Mouse (Mus musculus): ENCODE results near the gene Srpk2.
"Not testable (repeated sequence)": the region's sequence is repeated elsewhere in the genome, so short reads cannot be mapped to it uniquely, and the experiment has no call there.

Srpk2 gene

GRCm38 (mm10) chr5:23670880-23671279 lies 13.5 kb downstream of the Srpk2 start:
- no peak for DNase-seq

GRCm38 (mm10) chr5:23665906-23666305 lies 18.5 kb downstream of the Srpk2 start:
- DNase-seq = no peak

DNA sequence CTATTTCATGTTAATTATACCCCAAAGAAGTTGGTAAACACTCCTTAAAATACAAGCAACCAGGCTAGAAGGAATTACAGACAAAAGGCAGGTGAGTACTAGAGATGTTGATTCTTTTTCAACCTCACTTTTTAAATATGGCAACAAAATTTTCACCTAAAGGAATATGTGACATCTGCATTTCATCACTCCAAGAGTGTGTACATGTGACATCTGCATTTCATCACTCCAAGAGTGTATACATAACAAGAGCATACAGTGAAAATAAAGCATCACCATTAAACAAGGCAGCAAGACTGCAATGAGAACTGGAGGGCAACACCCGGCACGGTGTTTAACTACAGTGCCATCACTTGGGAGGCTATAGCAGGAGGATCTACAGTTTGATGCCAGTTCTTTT lies 23.2 kb downstream of the Srpk2 start:
- DNase-seq = no peak

DNA sequence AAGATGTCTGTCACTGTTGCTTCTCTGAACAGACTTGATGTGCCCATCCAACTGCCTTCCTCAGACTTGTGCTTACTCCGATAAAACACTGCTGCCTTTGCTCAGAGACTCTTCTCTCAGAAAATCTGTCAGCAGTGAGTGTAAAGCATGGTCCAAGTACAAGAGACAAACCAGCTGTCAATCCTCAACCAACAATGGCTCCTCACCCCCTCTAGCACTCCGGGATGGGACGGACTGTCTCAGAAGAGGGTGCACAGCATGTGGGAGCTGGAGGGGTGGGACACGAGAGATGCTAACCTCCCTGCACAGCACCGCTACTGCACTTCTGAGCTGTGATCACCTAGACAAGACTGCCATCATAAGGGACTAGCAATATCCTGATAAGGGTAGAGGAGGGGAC lies 26.4 kb downstream of the Srpk2 start:
- no peak for DNase-seq

GRCm38 (mm10) chr5:23656590-23656989 lies 27.8 kb downstream of the Srpk2 start:
- no peak for DNase-seq

GRCm38 (mm10) chr5:23655030-23655429 lies 29.4 kb downstream of the Srpk2 start:
- DNase-seq = no peak

DNA sequence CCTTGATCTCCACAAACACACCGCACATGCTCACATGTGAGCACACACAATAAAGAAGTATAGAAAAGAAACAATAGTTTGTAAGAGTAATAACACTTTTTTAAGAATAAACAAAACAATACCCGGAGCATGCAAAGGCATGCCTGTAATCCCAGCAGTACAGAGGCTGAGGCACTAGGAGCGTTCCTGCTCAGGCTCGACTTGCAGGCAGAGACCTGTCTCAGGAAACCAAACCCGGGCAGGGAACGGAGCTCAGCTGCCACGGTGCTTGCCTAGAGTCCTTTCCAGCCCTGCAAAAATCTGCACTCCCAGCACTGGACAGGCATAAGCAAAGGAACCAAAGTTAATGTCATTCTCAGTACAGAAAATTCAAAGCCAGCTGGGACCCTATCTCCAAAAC lies 32.1 kb downstream of the Srpk2 start:
- no peak for DNase-seq

DNA sequence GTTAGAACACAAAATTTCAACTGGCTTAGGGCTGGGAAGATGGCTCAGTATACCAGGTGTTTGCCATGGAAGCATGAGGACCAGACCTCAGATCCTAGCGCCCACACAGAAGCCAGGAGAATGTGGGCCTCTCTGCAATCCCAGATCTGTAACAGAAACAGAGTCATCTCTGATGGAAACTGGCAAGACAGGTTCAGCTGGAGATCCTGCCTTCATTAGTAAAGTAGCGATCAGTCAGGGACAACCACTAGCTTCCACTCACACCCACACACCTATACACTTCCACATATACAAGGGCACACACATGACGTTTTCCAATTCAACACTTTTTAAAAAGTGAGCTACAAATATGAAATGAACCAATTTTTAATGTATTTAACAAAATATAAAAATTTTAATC lies 32.6 kb downstream of the Srpk2 start:
- no peak for DNase-seq

DNA sequence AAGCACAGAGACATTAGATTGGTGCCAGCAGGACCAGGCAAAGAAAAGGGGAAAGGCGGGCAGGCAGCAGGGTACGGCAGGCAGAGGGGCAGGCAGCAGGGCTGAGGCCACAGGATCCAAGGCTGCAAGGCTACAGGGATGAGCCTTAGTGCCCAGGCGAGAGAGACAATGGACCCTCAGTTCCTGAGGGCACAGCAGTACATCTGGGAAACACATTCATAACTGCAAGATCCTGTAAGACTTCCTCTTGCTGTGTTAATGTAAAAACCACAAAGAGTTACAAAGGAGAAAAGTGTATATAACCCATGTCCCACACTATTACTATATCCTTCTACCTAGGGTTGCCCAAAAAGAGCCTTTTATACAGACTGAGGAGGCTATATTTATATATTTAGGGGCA lies 33.9 kb downstream of the Srpk2 start:
- DNase-seq = no peak

GRCm38 (mm10) chr5:23649246-23649645 lies 35.2 kb downstream of the Srpk2 start:
- DNase-seq = no peak

DNA sequence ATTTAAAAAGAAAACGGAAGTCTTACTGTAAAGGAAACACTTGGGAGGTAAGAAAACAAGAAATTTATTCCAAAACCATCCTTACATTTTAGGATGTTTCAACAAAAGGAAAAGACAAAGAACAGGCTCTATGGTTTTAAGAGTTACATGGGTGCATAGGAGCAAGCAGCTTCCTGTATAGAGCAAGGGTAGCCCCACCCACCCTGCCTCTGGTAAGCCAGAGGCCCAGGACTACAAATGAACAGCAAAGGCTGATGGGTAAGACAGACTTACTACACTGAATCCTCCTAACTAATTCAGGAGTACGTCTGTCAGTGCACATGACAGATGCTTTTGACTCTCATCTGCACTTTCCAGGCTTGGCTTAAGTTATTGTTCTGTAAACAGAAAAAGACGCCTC lies 38.7 kb downstream of the Srpk2 start:
- DNase-seq = no peak

DNA sequence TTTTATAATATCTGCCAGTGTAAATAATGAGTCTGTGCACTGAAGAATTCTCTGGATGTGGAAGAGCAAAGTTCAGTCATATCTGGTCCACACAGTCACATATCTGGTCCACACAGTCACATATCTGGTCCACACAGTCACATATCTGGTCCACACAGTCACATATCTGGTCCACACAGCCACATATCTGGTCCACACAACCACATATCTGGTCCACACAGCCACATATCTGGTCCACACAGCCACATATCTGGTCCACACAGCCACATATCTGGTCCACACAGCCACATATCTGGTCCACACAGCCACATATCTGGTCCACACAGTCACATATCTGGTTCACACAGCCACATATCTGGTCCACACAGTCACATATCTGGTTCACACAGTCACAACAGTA lies 45.2 kb downstream of the Srpk2 start:
- not testable (repeated sequence) for DNase-seq

DNA sequence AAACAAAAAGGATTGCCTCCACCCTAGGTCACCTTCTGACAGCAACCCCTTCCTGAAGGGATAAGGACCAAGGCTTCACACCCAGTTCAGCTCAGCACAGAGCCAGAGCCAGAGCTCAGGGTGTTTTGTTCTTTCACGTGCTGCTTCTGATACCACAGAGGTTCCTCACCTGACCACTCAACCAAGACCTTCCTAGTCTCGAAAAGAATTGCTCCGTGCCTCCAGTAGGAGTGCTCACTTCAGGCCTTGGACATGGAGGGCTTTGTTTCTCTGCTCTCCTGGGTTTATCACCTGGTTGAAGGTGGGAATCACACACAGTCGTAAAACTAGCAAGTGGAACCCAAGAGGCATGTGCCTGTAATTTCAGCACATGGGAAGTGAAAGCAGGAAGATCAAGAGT lies 46.4 kb downstream of the Srpk2 start:
- DNase-seq = no peak

DNA sequence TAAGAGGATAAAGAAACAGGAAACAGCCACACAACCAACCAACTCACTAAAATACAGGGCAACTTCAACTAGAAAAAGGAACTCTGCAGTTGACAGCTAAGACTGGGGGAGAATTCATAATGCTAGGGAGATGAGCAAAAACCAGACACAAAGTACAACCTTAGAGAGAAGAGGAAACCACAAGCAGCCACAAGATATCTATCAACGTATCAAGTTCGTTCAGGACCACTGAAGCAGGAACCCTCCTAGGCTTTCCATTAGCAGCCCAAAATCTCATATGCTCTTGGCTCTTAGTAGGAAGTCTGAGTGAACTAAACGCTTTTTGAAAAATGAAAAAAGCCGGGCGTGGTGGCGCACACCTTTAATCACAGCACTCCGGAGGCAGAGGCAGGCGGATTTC lies 47.1 kb downstream of the Srpk2 start:
- no peak for DNase-seq

GRCm38 (mm10) chr5:23631490-23631889 lies 52.9 kb downstream of the Srpk2 start:
- no peak for DNase-seq

DNA sequence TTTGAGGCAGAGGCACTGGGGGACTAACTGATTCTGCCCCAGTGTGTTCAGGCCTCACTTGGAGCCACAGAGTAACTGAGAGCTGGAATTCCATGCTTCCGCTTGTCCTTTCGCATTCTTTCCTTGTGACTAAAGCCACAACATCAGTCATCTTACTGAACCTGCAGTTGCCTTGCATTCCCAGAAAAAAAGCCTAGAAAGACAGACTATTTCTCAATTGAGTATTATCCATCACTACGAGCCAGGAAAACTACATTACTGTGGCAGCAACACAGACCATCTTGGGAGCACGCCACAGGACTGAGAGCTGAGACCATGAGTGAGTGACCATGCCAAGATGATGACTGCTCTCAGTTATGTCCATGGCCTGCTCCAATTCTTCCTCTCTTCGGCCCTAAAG lies 57.2 kb downstream of the Srpk2 start:
- no peak for DNase-seq

DNA sequence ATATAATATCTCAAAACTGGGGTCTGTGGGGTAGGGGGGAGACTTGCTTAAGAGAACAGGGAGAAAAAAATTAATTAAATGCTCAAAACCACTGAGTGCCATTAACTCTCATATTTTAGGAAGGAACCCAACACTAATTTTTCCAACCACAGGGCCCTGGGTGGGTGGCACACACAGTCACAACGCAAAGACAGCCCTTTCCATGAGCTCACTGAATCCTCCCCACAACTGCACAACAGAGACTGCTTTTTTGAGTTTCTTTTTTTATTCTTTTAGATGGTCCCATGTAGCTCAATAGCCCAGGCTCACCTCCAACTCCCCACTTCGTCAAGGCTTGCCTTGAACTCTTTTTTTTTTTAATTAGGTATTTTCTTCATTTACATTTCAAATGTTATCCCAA lies 58.2 kb downstream of the Srpk2 start:
- no peak for DNase-seq

- no peak for DNase-seq
Measured at GRCm38 (mm10) chr5:23620621-23621020, 63.8 kb downstream of the Srpk2 start.

- no peak for DNase-seq
Measured at GRCm38 (mm10) chr5:23618656-23619055, 65.8 kb downstream of the Srpk2 start.

GRCm38 (mm10) chr5:23617104-23617415 lies 67.4 kb downstream of the Srpk2 start:
- DNase-seq = no peak

GRCm38 (mm10) chr5:23616270-23617103 lies 67.9 kb downstream of the Srpk2 start:
- DNase-seq = peak; percentile 86

DNA sequence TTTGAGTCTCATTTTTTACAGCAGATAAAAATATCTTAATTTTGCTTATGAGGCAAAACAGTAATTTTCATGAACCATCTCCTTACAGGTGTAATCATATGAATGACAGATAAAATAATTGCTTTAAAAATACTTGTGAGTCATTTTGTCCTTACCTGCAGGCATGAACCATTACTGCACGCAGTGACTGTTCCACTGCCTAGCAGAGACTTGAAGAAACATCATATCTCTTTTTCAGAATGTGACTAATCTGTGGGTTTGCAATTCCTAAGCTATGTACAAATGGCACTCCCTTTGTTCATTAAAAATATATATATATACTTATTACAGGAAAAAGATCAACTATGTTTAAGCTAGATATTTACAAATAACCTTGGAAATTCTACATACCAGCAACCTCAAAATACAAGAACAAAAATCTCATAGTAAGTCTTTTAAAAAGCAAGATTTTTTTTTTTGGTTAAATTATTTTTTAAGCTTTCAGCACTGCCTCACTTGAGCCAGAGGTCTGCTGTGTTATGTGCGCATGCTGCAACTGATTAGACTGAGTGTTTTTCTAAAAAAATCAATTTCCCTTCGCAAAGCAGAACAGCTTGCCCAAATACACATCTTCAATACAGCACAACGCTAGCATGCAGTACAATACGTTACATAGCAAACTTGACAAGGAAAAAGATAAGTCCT lies 68.7 kb downstream of the Srpk2 start:
- no peak for DNase-seq

GRCm38 (mm10) chr5:23612856-23613255 lies 71.6 kb downstream of the Srpk2 start:
- DNase-seq = no peak

DNA sequence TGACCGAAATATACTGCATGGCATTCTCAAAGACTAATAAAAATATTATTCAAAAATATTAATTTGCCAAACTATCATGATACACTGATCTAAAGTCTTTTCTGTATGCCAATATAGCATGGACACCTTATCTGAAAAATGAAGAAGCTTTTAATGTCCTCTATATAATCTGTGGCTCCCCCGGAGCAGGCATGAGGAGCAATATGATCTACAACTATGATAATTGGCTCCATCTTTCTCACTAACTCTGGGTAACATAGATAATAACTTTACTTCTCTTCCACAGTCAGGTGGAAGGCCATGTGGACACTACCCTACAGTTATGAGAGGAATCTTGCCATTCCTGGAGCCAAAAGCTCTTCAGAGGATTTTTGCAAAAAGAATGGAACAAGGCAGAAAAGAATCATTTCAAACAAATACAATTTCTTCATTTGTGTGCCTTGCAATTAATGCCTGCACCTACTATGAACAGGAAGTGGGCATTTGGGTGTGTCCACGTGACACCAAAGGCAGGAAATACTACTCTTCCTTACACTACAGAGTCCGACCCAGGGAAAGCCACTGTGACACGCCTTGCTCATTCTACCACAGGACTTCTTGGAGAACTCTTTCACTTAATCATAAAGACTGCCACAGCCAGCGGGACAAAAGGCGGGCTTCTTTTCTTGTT lies 80.2 kb downstream of the Srpk2 start:
- DNase-seq = no peak
